Mouse (Mus musculus): ENCODE data around the gene Rtn4. TPM values are rescaled to one million over a fixed set of nuclear protein-coding genes. Genes with fewer than 3 reads are reported as not detected.
A peak's percentile ranks its signal among the peaks of the same experiment; 100 is the strongest.

The Rtn4 gene
- polyA plus RNA-seq, 1 experiment from 2014 or later = 102 TPM

DNA sequence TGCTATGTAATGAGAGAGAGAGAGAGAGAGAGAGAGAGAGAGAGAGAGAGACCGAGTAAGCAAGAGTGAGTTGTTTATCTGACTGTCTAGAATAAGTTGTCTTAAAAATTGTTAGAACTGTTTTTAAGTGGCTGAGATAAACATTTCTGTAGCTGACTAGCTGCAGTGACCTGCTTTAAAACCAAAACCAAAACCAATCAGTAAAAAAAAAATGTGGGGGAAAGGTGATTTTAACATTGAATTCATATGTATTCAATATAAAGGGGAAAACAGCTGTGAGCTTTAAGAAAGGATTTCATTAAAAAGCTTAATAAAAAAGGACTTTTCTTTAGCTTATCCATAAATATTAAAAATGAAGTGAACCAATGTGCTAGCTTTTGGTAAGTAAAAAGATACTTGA lies 26.9 kb downstream of the Rtn4 start:
- Histone ChIP-seq H3K9ac (ENCODE audit: low read depth, low read length) (no peak overlapping the region), H3K27ac (ENCODE audit: low read depth, low read length) (no peak overlapping the region), H3K4me2 (replicated peaks; ENCODE audit: low read depth) (no peak overlapping the region; the same call in 1 of the 2 replicates), H3K9me3 (ENCODE audit: control insufficient read depth) (no peaks in the 10 kb centered on the region), H3K4me3 (ENCODE audit: low read depth, low read length) (no peak overlapping the region), H3K27me3 (replicated peaks; ENCODE audit: control insufficient read depth, insufficient read depth, low read length) (no peaks in the 10 kb centered on the region), H3K4me1 (replicated peaks; ENCODE audit: control insufficient read depth, insufficient read depth, low read length) (0 out of 2 replicates have a peak, but pooled peaks cover 4% of the 10 kb centered on the region), H3K36me3 (ENCODE audit: control insufficient read depth, insufficient read depth) (no peaks in the 10 kb centered on the region)
- TF ChIP-seq CTCF (IDR thresholded peaks at IDR 0.05; ENCODE audit: low read depth) = no peak
- whole genome bisulfite sequencing = 30% methylated on average over 1 of the region's 1 CpGs
- no peak for ATAC-seq

DNA sequence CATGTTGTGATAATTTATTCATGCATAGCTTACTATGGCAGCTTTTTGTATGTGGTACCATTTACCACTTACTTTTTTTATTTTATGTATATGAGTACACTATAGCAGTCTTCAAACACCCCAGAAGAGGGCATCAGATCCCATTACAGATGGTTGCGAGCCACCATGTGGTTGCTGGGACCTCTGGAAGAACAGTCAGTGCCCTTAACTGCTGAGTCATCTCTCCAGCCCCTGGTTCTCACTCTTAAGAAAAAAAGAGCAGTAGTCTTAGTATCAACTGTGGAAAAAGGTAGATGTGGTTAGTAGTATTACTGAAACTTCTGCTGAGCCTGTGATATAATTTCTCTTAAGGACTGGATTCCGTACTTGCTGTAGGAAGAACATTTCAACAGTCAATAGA lies 31.5 kb downstream of the Rtn4 start:
- H3K9me3 ChIP-seq (ENCODE audit: control insufficient read depth) = no peaks in the 10 kb centered on the region
- H3K9ac ChIP-seq (ENCODE audit: low read depth, low read length) = no peak overlapping the region
- 0 out of 2 replicates have a peak, but pooled peaks have one; percentile 7 for TF ChIP-seq CTCF (IDR thresholded peaks at IDR 0.05; ENCODE audit: low read depth)
- no peak for ATAC-seq
- 96% methylated on average over 2 of the region's 2 CpGs for WGBS
- H3K4me1 ChIP-seq (replicated peaks; ENCODE audit: control insufficient read depth, insufficient read depth, low read length) = 0 out of 2 replicates have a peak, but pooled peaks cover 2% of the 10 kb centered on the region
- no peak overlapping the region for H3K27ac ChIP-seq (ENCODE audit: low read depth, low read length)
- H3K4me2 ChIP-seq (replicated peaks; ENCODE audit: low read depth) = no peak overlapping the region
- no peaks in the 10 kb centered on the region for H3K36me3 ChIP-seq (ENCODE audit: control insufficient read depth, insufficient read depth)
- no peak overlapping the region for H3K4me3 ChIP-seq (ENCODE audit: low read depth, low read length)
- no peaks in the 10 kb centered on the region for H3K27me3 ChIP-seq (replicated peaks; ENCODE audit: control insufficient read depth, insufficient read depth, low read length)

DNA sequence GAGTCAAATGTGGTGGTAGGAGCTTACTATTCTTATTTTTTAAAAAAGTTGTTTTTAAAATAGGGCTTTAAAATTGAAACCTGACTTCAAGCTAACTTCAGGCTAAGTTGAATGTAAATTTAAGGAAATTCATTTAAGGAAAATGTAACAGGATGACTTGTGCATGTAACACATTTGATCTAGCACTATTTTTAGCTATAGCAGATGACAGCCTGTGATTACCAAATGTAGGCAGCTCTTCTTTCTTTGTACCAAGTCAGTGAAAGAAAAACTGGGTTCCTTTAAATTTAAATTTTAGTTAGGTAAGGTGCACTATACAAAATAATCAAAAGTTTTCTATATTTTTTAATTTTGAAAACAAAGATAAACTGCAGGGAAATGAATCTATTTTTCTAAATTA lies 32.4 kb downstream of the Rtn4 start:
- Histone ChIP-seq H3K27me3 (replicated peaks; ENCODE audit: control insufficient read depth, insufficient read depth, low read length) (no peaks in the 10 kb centered on the region), H3K4me1 (replicated peaks; ENCODE audit: control insufficient read depth, insufficient read depth, low read length) (0 out of 2 replicates have a peak, but pooled peaks cover 2% of the 10 kb centered on the region), H3K9me3 (ENCODE audit: control insufficient read depth) (no peaks in the 10 kb centered on the region), H3K9ac (ENCODE audit: low read depth, low read length) (no peak overlapping the region), H3K4me2 (replicated peaks; ENCODE audit: low read depth) (no peak overlapping the region), H3K36me3 (ENCODE audit: control insufficient read depth, insufficient read depth) (no peaks in the 10 kb centered on the region), H3K4me3 (ENCODE audit: low read depth, low read length) (no peak overlapping the region), H3K27ac (ENCODE audit: low read depth, low read length) (no peak overlapping the region)
- no peak for ATAC-seq
- no peak for TF ChIP-seq CTCF (IDR thresholded peaks at IDR 0.05; ENCODE audit: low read depth)

DNA sequence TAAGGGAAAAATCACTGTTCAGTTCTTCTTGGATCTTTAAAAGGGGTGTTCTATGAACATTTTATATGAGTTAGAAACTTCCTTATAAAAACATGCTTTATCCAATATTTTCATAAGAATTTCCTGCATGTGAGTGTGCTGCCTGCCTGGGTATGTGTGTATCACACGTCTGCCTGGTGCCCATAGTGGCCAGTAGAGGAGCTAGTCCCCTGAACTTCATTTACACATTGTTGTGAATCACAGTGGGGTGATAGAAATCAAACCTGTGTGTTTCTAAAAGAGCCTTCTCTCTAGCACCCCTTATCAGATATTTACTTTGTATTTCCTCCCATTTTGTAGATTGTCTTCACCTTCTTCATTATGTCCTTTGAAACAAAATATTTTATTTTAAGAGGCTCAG lies 32.9 kb downstream of the Rtn4 start:
- no peaks in the 10 kb centered on the region for H3K9me3 ChIP-seq (ENCODE audit: control insufficient read depth)
- TF ChIP-seq CTCF (IDR thresholded peaks at IDR 0.05; ENCODE audit: low read depth) = peak; percentile 35
- ATAC-seq = no peak
- no peak overlapping the region for H3K27ac ChIP-seq (ENCODE audit: low read depth, low read length)
- no peaks in the 10 kb centered on the region for H3K27me3 ChIP-seq (replicated peaks; ENCODE audit: control insufficient read depth, insufficient read depth, low read length)
- H3K9ac ChIP-seq (ENCODE audit: low read depth, low read length) = no peak overlapping the region
- 0 out of 2 replicates have a peak, but pooled peaks cover 2% of the 10 kb centered on the region for H3K4me1 ChIP-seq (replicated peaks; ENCODE audit: control insufficient read depth, insufficient read depth, low read length)
- no peaks in the 10 kb centered on the region for H3K36me3 ChIP-seq (ENCODE audit: control insufficient read depth, insufficient read depth)
- no peak overlapping the region for H3K4me3 ChIP-seq (ENCODE audit: low read depth, low read length)
- H3K4me2 ChIP-seq (replicated peaks; ENCODE audit: low read depth) = no peak overlapping the region
- WGBS = 74% methylated on average over 1 of the region's 1 CpGs

DNA sequence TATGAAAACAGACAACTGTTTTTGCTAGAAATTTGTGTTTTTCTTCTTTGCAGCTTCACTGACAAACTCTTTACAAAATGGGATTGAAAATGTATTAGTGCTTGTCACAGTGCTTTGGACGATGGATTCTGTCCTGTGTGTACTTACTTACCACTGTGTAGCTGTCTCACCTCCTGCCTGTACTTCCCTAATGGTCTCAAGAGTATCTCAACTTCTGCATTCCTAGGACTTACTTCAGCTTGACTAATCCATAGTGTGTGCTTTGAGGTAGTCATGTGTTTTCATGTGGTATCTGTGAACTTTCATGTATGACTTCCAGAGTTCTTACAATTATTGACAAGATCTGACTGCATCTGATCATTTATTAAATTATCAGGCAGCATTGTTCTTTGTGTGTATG lies 35.2 kb downstream of the Rtn4 start:
- H3K4me3 ChIP-seq (ENCODE audit: low read depth, low read length) = no peak overlapping the region
- no peak overlapping the region for H3K9ac ChIP-seq (ENCODE audit: low read depth, low read length)
- H3K4me2 ChIP-seq (replicated peaks; ENCODE audit: low read depth) = no peak overlapping the region
- no peaks in the 10 kb centered on the region for H3K9me3 ChIP-seq (ENCODE audit: control insufficient read depth)
- no peak for TF ChIP-seq CTCF (IDR thresholded peaks at IDR 0.05; ENCODE audit: low read depth)
- WGBS = 78% methylated on average over 1 of the region's 1 CpGs
- no peaks in the 10 kb centered on the region for H3K36me3 ChIP-seq (ENCODE audit: control insufficient read depth, insufficient read depth)
- ATAC-seq = no peak
- 0 out of 2 replicates have a peak, but pooled peaks cover 2% of the 10 kb centered on the region for H3K4me1 ChIP-seq (replicated peaks; ENCODE audit: control insufficient read depth, insufficient read depth, low read length)
- no peak overlapping the region for H3K27ac ChIP-seq (ENCODE audit: low read depth, low read length)
- no peaks in the 10 kb centered on the region for H3K27me3 ChIP-seq (replicated peaks; ENCODE audit: control insufficient read depth, insufficient read depth, low read length)

DNA sequence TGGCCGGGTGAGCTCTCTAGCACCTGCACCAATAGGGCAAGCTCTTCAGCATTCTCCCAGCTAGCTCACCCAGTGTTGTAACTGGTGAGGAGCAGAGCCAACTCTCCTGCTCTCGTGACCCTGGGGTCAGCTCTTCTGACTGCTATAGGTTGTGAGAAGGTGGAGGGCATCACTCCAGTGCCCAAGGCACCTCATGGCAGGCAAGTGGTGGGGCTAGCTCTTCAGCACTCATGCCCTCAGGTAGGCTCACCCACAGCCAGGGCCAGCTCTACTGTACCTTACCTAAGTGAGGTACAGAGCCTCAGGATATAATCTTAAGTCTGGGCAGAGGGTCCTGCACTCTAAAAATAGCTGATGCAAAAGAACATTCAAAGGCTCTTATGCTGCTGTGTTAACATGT lies 47.0 kb downstream of the Rtn4 start:
- Histone ChIP-seq H3K9ac (ENCODE audit: low read depth, low read length) (no peak overlapping the region), H3K4me1 (replicated peaks; ENCODE audit: control insufficient read depth, insufficient read depth, low read length) (no peaks in the 10 kb centered on the region), H3K9me3 (ENCODE audit: control insufficient read depth) (no peaks in the 10 kb centered on the region), H3K4me3 (ENCODE audit: low read depth, low read length) (no peak overlapping the region), H3K36me3 (ENCODE audit: control insufficient read depth, insufficient read depth) (peaks cover 14% of the 10 kb centered on the region), H3K27me3 (replicated peaks; ENCODE audit: control insufficient read depth, insufficient read depth, low read length) (no peaks in the 10 kb centered on the region), H3K4me2 (replicated peaks; ENCODE audit: low read depth) (no peak overlapping the region), H3K27ac (ENCODE audit: low read depth, low read length) (no peak overlapping the region)
- no peak for ATAC-seq
- no peak for TF ChIP-seq CTCF (IDR thresholded peaks at IDR 0.05; ENCODE audit: low read depth)
- WGBS = 92% methylated on average over 2 of the region's 2 CpGs

Measured in intestine, postnatal 0 days (tissue).